Mouse (Mus musculus) c-Kit-positive CD71-positive TER-119-negative erythroid progenitor cells, embryonic 14.5 days (primary cell): ENCODE measurements around the gene Gm4131.
"Not testable (repeated sequence)": the region's sequence is repeated elsewhere in the genome, so short reads cannot be mapped to it uniquely, and the experiment has no call there.

Source experiments
- DNase-seq: peaks from one replicate; pipeline ENCODE4 v3.0.0-alpha.2; 2013; ENCODE audit warnings: low read depth

The Gm4131 gene

GRCm38 (mm10) chr14:62566821-62567220 is at the start of gene Gm4131:
Gene Gm4131, minus strand, starts transcription at chr14:62566921.
- not testable (repeated sequence) for DNase-seq

GRCm38 (mm10) chr14:62609904-62610303 is 43.2 kb upstream of the Gm4131 start:
- no peak for DNase-seq

GRCm38 (mm10) chr14:62607791-62608196 is 41.1 kb upstream of the Gm4131 start:
- DNase-seq: no peak

DNA sequence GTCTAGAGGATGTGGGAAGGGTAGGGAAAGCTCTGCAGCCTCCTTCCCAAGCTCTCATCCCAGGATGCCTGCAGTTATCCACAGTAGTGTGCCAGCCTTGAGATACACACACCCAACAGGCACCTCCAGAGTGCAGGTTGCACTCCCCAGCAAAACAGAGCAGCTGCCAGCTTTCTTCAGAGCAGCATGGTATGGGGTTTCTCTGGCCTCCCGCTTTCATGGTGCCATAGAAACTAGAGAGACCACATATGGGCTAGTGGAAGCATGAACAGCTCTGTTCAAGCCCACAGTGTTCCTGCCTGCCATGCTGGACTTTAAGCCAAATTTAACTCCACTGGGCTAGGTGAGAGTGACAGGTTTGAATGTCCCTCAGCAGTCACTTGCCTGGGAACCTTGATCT is 36.1 kb upstream of the Gm4131 start:
- no peak for DNase-seq

- no peak for DNase-seq
Observed at GRCm38 (mm10) chr14:62602271-62602670, 35.5 kb upstream of the Gm4131 start.

DNA sequence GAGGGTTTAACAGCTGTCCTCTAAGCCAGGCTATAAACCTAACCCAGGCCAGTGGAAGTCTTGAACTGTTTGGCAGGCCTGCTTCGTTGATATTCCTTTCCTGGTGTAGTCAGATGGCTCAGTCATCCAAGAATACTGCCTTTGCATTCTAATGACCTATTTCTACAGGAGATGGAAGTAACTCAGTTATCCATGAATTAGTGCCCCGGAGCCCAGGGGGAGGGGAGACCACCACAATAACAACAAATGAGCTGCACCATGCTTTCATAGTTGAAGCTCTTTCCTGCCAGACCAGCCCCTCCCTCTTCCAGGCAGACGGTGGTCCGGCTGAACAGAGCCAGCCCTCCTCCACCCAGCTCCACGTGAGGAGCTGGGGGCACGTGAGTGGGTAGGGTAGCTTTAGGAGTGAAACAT is 33.4 kb upstream of the Gm4131 start:
- DNase-seq: no peak

DNA sequence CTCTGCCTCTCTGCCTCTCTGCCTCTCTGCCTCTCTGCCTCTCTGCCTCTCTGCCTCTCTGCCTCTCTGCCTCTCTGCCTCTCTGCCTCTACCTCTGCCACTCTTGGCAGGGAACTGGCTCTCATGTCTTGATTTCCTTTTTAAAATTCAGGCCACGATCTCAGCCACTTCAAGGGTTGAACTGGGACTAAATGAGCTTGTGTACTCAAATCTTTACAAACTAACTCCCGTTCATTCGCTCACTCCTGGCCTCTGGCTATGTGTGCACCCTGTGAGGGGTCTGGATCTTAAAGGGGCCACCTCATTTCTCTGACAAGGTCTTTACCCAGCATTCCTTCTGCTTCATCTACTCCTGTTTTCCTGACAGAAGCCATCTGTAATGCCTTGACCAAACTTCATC is 18.6 kb upstream of the Gm4131 start:
- no peak for DNase-seq

GRCm38 (mm10) chr14:62584637-62585036 is 17.9 kb upstream of the Gm4131 start:
- no peak for DNase-seq

DNA sequence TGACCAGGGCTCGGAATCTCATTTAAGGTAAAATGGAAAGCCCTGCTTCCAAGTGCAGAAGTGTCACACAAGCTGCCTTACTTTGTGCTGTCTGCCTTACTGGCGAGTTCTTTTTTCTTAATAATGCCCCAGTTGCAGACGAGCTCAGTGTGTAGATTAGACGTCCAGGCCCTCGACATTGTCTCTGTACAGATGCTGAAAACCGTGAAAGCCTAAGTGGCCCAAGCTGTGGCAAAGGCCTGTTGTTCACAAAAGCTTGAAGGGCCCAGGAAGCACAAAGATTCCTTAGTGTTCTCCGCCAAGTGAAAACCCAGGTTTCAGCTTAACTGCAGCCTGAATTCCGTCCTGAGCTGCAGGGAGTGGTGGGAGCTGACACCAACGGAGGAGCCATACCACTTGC is 15.0 kb upstream of the Gm4131 start:
- no peak for DNase-seq

DNA sequence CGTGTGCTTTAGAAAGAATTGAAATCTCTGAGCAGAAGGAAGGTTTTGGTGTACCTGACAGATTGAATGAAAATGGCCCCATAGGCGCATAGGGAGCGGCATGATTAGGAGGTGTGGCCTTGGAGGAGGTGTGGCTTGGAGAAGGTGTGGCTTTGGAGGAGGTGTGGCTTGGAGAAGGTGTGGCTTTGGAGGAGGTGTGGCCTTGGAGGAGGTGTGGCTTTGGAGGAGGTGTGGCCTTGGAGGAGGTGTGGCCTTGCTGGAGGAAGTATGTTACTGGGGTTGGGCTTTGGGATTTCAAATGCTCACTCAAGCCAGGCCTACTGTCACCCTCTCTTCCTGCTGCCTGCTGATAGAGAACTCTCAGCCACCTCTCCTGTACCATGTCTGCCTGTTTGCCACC is 14.2 kb upstream of the Gm4131 start:
- DNase-seq: no peak

DNA sequence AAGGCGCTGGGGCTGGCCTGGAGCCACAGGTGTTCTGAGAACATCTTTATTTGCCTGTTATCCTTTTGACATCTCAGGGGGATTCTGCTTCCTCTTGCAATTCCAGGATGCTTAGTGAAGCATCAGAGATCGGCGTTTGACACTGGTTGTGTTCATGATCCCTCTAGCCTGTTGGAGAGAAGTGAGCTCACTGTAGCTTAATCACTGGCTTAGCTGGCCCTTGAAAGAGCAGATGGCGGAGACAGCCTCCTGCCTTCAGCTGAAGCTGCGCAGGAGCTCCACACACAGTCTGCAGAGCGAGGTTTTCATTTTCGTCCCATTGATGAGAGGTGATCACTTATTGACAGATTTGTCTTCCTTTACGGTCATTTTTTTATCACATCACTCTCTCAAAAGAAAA is 9.1 kb upstream of the Gm4131 start:
- DNase-seq: no peak

DNA sequence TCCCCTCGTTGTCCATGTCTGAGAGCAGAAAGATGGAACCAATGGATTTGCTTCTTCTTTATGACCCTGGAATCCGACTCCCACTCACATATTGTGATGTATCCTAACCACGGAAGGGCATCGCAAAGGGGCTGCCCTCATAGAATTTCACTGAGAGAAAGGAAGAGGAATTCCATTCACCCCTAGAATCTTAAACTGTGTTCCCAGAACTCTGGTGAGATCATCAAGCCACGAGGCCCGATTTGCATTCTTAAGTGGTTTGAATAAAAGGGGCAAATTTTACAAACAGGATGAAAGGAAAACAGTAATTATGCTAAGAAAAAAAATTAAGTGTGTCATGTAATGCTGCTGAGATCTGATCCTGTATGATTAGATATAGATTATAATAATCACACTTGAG is 8.2 kb upstream of the Gm4131 start:
- DNase-seq: no peak

DNA sequence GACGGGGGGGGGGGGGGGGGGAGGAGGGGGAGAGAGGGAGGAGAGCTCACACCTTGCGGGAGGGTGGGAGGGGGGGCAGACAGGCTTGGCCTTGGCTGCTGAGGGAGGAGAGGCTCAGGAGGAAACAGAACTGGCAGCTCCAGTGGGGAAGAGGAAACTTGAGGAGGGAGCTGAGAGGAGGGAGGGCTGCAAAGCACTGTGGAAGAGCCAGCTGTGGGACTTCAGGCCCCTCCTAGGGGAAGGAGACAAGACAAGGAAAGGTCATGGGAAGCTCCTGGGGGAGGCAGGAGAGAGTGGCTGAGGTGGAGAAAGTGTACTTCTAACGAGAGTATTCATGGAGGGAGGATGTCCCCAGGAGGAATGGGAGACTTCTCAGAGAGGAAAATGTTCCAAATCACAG is 6.7 kb upstream of the Gm4131 start:
- no peak for DNase-seq

DNA sequence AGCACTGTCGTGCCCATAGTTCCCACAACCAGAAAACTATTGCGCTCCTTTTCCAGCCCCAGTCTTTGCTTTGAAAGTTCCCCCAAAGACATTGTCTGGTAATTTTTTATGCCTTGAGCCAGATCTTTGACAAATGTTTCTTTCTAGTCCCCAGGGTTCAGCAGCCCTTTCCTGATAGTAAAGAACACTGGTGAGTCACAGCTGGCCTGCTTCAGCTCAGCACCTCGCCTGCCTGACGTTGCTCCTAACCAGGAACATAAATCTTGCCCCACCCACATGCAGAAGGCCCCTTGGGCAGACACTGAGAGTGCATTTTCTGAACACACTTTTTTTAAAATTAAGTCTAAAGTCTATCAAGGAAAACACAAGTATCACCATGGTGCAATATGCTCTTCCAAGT is 3.6 kb upstream of the Gm4131 start:
- DNase-seq: no peak

DNA sequence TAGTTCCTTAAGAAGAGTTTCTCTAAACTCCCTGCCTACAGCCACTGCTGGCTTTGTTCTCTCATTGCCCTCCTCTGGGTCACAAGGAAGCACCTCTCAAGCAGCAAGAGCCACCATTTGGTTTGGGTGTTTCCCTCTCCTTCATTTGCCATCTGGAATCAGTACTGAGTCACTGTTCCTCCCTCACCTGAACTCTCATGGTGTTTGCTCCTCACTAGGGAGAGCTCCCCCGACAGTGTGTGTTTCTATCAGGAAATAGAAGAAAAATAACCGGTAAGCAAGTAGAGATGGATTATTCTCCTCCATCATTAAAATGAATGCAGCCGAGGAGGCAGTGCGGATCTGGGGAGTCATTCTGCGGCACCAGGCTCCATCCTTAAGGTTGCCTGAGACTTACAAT is 2.7 kb upstream of the Gm4131 start:
- no peak for DNase-seq

DNA sequence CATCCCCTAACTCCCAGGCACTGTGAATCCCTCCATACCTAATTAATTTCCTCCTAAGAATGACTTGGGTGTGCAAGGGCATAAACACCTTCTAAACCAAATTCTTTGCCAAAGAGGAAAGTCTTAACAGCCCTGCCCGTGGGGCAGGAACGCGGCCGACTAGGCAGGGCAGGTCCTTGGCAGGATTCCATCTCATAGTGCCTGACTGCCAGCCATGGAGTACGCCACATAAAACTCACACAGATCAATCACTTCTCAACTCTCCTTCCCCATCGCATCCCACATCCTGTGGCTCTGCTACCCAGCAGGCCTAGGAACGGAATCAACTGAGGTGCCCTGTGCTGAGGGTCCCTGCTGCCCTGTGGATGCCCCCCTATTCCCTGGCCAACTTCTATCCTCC is 3.0 kb downstream of the Gm4131 start:
- no peak for DNase-seq

DNA sequence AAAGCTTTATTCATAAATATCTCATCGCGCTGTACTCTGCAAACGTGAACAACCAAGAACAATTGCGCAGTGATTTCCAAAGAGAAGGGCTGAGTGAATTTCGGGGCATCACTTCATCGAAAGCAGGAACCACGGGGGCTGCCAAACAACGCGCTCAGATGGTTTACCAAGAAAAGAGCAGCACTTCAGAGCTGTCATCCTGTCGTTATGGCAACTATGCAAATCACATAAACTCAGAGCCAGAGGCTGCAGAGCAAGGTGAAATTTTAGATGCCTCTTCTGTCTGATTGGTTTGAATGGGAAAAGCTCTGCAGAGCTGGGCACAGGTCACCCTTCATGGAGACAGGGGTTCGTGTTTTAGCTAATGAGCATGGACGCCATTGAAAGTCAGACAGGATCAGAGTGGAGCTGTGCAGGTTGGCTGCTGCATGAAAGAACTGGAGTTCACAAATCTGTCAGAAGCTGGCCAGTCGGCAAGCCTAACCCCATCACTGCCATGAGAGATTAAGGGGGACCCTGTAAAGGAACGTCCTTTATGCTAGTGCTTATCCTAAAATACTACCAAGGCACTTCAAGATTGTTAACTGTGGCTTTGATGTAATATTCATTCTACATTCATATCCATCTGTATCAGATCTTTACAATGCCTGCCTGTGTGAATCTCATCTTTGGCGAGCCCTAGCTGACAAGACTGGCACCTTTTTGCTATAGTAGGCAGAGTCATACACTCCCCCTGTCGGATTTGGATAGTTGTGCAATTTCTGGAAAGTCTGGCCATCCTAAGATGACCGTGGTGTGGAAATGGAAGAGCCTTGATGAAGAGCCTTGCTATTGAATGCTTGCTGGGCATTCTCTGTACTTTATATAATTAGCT is 4.6 kb downstream of the Gm4131 start:
- DNase-seq: no peak

DNA sequence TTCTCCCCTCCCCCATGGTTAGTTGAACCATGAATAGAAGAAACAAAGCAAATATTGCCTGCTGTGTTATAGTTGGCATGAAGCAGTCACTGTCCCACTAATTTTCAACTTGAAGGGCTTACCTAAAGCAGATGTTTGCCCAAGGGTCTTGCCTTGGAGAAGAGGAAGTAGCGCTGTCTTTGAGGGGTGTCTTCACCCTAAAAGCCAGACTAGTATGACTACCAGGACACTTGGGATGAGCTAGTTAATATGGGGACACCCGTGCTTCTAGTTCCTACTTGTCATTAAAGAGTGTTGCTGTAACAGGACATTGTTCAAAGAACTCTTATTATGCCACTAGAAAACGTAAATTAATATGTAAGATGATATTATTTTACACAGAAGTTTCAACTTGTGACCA is 9.6 kb downstream of the Gm4131 start:
- no peak for DNase-seq

- DNase-seq: no peak
Observed at GRCm38 (mm10) chr14:62555840-62556810, 10.6 kb downstream of the Gm4131 start.

DNA sequence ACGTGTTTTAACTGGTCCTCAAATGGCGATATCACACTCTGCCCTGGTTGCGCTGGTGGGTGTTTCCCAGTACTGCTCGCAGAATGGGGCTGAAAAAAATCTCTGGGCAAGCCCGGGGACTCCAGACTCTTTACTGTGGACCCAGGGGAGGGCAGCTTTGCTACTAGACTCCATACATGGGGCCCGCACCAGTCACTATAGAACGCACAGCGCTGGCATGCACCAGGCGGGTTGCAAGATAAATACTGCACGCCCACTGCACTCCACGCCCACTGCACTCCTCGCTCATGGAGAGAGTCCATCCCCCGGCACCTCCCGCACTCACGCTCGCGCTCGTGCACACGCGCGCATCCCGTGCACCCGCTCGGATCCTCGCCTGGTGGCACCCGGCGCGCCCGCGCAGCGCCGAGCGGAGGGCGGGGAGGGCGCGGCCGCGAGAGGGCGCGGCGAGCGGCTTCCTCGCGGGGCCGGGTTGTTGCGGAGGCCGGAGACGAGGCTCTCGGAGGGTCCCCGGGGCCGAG is 11.4 kb downstream of the Gm4131 start, which contains the start of gene Fam124a:
Gene Fam124a (plus strand): TSS at position 429 of the 521 bp plus-strand sequence.
- peak; percentile 19 for DNase-seq

DNA sequence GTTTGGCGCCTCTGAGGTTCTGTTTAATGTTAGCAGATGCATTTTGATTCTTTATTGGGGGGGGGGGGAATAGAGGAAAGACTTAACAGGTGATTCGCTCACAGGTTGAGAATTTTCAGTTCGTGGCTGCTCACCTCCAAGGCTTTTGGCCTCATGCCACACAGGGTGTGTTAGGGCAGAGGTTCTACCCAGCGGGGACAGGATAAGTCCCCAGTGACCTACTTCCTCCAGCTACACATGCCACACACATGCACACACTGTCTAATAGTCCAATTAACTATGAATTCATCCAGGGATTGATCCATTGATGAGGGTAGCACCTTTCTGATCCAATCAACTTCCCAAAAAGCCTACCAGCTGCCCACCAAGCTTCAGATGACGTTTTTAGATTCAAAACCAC is 12.9 kb downstream of the Gm4131 start:
- DNase-seq: no peak

GRCm38 (mm10) chr14:62552771-62553170 is 13.9 kb downstream of the Gm4131 start:
- no peak for DNase-seq

GRCm38 (mm10) chr14:62550121-62550520 is 16.6 kb downstream of the Gm4131 start:
- no peak for DNase-seq
